Mouse (Mus musculus): ENCODE measurements around the gene Chn2. TPM values are rescaled to one million over a fixed set of nuclear protein-coding genes. Genes with fewer than 3 reads are reported as not detected.

Chn2 gene
- total and polyA plus RNA-seq, 3 experiments: not detected

DNA sequence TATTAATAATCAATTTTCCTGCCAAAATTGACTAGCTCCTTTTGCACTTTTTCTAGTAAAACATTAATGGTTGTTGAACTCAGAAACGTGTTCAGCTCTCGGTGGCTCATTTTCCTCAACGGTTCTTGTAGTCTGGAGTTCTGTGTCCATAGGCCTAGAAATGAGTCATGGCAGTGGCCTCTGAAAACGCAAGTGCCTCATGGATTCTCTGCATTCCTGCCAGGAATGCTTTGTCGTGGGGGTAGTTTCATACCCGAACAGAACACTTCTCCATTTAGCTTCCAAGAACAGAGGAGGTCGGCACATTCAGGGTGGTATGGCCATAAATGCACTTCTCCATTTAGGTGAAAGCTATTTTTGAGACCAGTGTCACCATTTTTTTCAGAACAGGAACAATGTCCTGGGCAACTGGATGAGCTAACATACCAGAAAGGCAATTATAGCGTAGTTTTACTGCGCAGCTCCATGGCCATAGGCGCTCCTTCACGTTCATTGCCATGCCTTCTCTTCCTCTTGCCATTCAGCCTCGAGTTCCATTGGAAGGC is 244.9 kb downstream of the Chn2 start:
- DNase-seq (ENCODE audit: extremely low read depth): no peak
- H3K4me3 ChIP-seq (replicated peaks in 1 of 3; ENCODE audit: low read depth in 2 of 3, low read length in 2 of 3, poor library complexity in 1 of 3): no peak overlapping the region
- no peak overlapping the region for H3K9ac ChIP-seq (ENCODE audit: insufficient read depth, low read depth)
- H3K79me2 ChIP-seq (replicated peaks; ENCODE audit: control insufficient read depth, extremely low read depth, insufficient read depth, poor library complexity, severe bottlenecking): no peaks in the 10 kb centered on the region
- no peaks in the 10 kb centered on the region for H3K27me3 ChIP-seq (replicated peaks)
- no peaks in the 10 kb centered on the region for H3K36me3 ChIP-seq (replicated peaks in 1 of 2; ENCODE audit: control insufficient read depth in 1 of 2, insufficient read depth in 1 of 2, low read length in 1 of 2)
- no peak overlapping the region for H3K4me2 ChIP-seq (ENCODE audit: insufficient read depth, low read depth, poor library complexity, severe bottlenecking)
- peaks cover 3 to 12% of the 10 kb centered on the region in 2 experiments for H3K4me1 ChIP-seq (ENCODE audit: control insufficient read depth in 1 of 2, insufficient read depth in 2 of 2)
- no peak overlapping the region for H3K27ac ChIP-seq (ENCODE audit: insufficient read depth, low read depth)
- TF ChIP-seq HCFC1 (IDR thresholded peaks at IDR 0.05; ENCODE audit: low read depth, low read length) (no peak), JUND (conservative IDR thresholded peaks at IDR 0.05; ENCODE audit: low read depth, low read length) (no peak), POLR2A (IDR thresholded peaks at IDR 0.05; ENCODE audit: low read depth, low read length) (no peak), USF2 (conservative IDR thresholded peaks at IDR 0.05; ENCODE audit: low read depth, low read length) (no peak), JUN (IDR thresholded peaks at IDR 0.05; ENCODE audit: insufficient read depth, low read depth, low read length) (no peak), RCOR1 (conservative IDR thresholded peaks at IDR 0.05; ENCODE audit: low read depth, low read length) (no peak), MXI1 (IDR thresholded peaks at IDR 0.05; ENCODE audit: low read depth, low read length) (no peak), TBP (conservative IDR thresholded peaks at IDR 0.05; ENCODE audit: low read depth, low read length) (no peak), ETS1 (conservative IDR thresholded peaks at IDR 0.05; ENCODE audit: low read depth, low read length) (no peak)
- in situ Hi-C loops (cut with MboI; ENCODE audit: low pct_ligation_motif_present, low pct_unique_long_range_greater_than_20kb, low sequenced_read_pairs) (no loop called here), dilution Hi-C loops (cut with MboI; ENCODE audit: extremely low pct_ligation_motif_present, extremely low pct_unique_long_range_greater_than_20kb, low sequenced_read_pairs) (no loop called here)
- H3K9me3 ChIP-seq (replicated peaks; ENCODE audit: low read length): no peaks in the 10 kb centered on the region

- in situ Hi-C loops (cut with MboI; ENCODE audit: low pct_ligation_motif_present, low pct_unique_long_range_greater_than_20kb, low sequenced_read_pairs) (no loop called here), dilution Hi-C loops (cut with MboI; ENCODE audit: extremely low pct_ligation_motif_present, extremely low pct_unique_long_range_greater_than_20kb, low sequenced_read_pairs) (no loop called here)
- Histone ChIP-seq H3K9ac (ENCODE audit: insufficient read depth, low read depth) (no peak overlapping the region), H3K79me2 (replicated peaks; ENCODE audit: control insufficient read depth, extremely low read depth, insufficient read depth, poor library complexity, severe bottlenecking) (no peaks in the 10 kb centered on the region), H3K4me2 (ENCODE audit: insufficient read depth, low read depth, poor library complexity, severe bottlenecking) (no peak overlapping the region), H3K36me3 (replicated peaks in 1 of 2; ENCODE audit: control insufficient read depth in 1 of 2, insufficient read depth in 1 of 2, low read length in 1 of 2) (no peaks in the 10 kb centered on the region), H3K4me3 (replicated peaks in 1 of 3; ENCODE audit: low read depth in 2 of 3, low read length in 2 of 3, poor library complexity in 1 of 3) (no peak overlapping the region), H3K9me3 (replicated peaks; ENCODE audit: low read length) (no peaks in the 10 kb centered on the region), H3K4me1 (ENCODE audit: control insufficient read depth in 1 of 2, insufficient read depth in 2 of 2) (peaks cover 3 to 12% of the 10 kb centered on the region in 2 experiments), H3K27me3 (replicated peaks) (no peaks in the 10 kb centered on the region), H3K27ac (ENCODE audit: insufficient read depth, low read depth) (no peak overlapping the region)
- TF ChIP-seq ZNF384 (IDR thresholded peaks at IDR 0.05; ENCODE audit: low read depth, low read length): no peak
- no peak for TF ChIP-seq JUND (conservative IDR thresholded peaks at IDR 0.05; ENCODE audit: low read depth, low read length)
- no peak for TF ChIP-seq SIN3A (IDR thresholded peaks at IDR 0.05; ENCODE audit: low read length)
- TF ChIP-seq CTCF (conservative IDR thresholded peaks at IDR 0.05 in 1 of 2, IDR thresholded peaks at IDR 0.05 in 1 of 2; ENCODE audit: low read depth in 2 of 2, low read length in 2 of 2): no peak
- no peak for TF ChIP-seq POLR2A (IDR thresholded peaks at IDR 0.05; ENCODE audit: low read depth, low read length)
- TF ChIP-seq ELF1 (IDR thresholded peaks at IDR 0.05; ENCODE audit: low read depth, low read length): no peak
- TF ChIP-seq MAZ (IDR thresholded peaks at IDR 0.05; ENCODE audit: low read depth, low read length): no peak
- no peak for TF ChIP-seq NELFE (IDR thresholded peaks at IDR 0.05; ENCODE audit: low read depth, low read length)
- no peak for TF ChIP-seq UBTF (IDR thresholded peaks at IDR 0.05; ENCODE audit: low read depth, low read length)
- TF ChIP-seq MXI1 (IDR thresholded peaks at IDR 0.05; ENCODE audit: low read depth, low read length): no peak
- no peak for TF ChIP-seq ZKSCAN1 (IDR thresholded peaks at IDR 0.05; ENCODE audit: borderline replicate concordance, low read depth, low read length)
- TF ChIP-seq IRF4 (IDR thresholded peaks at IDR 0.05; ENCODE audit: low read depth, low read length): no peak
- no peak for TF ChIP-seq E2F4 (IDR thresholded peaks at IDR 0.05; ENCODE audit: insufficient replicate concordance, low read depth, low read length)
- DNase-seq (ENCODE audit: extremely low read depth): no peak
Measured at GRCm38 (mm10) chr6:54286813-54287212, 247.5 kb downstream of the Chn2 start.
